Mouse (Mus musculus): ENCODE data around the gene Ptgdr2.

Ptgdr2 gene

GRCm38 (mm10) chr19:10930641-10931040 is 6.3 kb upstream of the Ptgdr2 start:
- DNase-seq (ENCODE audit: low read depth, low spot score), result no peak

- no peak for DNase-seq (ENCODE audit: low read depth, low spot score)
Observed at GRCm38 (mm10) chr19:10935029-10935428, 1.9 kb upstream of the Ptgdr2 start.

- no peak for DNase-seq (ENCODE audit: low read depth, low spot score)
Observed at GRCm38 (mm10) chr19:10936077-10936476, 883 bp upstream of the Ptgdr2 start.

GRCm38 (mm10) chr19:10938771-10939170 is 1.8 kb downstream of the Ptgdr2 start:
- DNase-seq (ENCODE audit: low read depth, low spot score), result no peak

GRCm38 (mm10) chr19:10940097-10940800 is 3.3 kb downstream of the Ptgdr2 start:
- DNase-seq (ENCODE audit: low read depth, low spot score), result peak; percentile 88

GRCm38 (mm10) chr19:10940801-10941457 is 4.0 kb downstream of the Ptgdr2 start:
- peak; percentile 64 for DNase-seq (ENCODE audit: low read depth, low spot score)

- DNase-seq (ENCODE audit: low read depth, low spot score), result no peak
Observed at GRCm38 (mm10) chr19:10943955-10944354, 7.0 kb downstream of the Ptgdr2 start.

GRCm38 (mm10) chr19:10946506-10946905 is 9.5 kb downstream of the Ptgdr2 start:
- no peak for DNase-seq (ENCODE audit: low read depth, low spot score)

- no peak for DNase-seq (ENCODE audit: low read depth, low spot score)
Observed at GRCm38 (mm10) chr19:10947219-10947618, 10.3 kb downstream of the Ptgdr2 start.

- DNase-seq (ENCODE audit: low read depth, low spot score), result no peak
Observed at GRCm38 (mm10) chr19:10948416-10948815, 11.5 kb downstream of the Ptgdr2 start.

- peak; percentile 99 for DNase-seq (ENCODE audit: low read depth, low spot score)
Observed at GRCm38 (mm10) chr19:10949112-10949511, 12.2 kb downstream of the Ptgdr2 start, which contains the start of gene Ccdc86. TSS of gene Ccdc86 (minus strand) at chr19:10949266.

- no peak for DNase-seq (ENCODE audit: low read depth, low spot score)
Observed at GRCm38 (mm10) chr19:10949558-10949957, 12.6 kb downstream of the Ptgdr2 start.

GRCm38 (mm10) chr19:10952021-10952939 is 15.3 kb downstream of the Ptgdr2 start:
- peak; percentile 56 for DNase-seq (ENCODE audit: low read depth, low spot score)

GRCm38 (mm10) chr19:10959085-10959977 is 22.4 kb downstream of the Ptgdr2 start:
- peak; percentile 84 for DNase-seq (ENCODE audit: low read depth, low spot score)

- no peak for DNase-seq (ENCODE audit: low read depth, low spot score)
Observed at GRCm38 (mm10) chr19:10959978-10960346, 23.0 kb downstream of the Ptgdr2 start.

GRCm38 (mm10) chr19:10965721-10966120 is 28.8 kb downstream of the Ptgdr2 start:
- no peak for DNase-seq (ENCODE audit: low read depth, low spot score)

GRCm38 (mm10) chr19:10968578-10968977 is 31.6 kb downstream of the Ptgdr2 start:
- DNase-seq (ENCODE audit: low read depth, low spot score), result no peak

- DNase-seq (ENCODE audit: low read depth, low spot score), result no peak
Observed at GRCm38 (mm10) chr19:10970457-10970856, 33.5 kb downstream of the Ptgdr2 start.

- DNase-seq (ENCODE audit: low read depth, low spot score), result no peak
Observed at GRCm38 (mm10) chr19:10972660-10973059, 35.7 kb downstream of the Ptgdr2 start.

GRCm38 (mm10) chr19:10973187-10973586 is 36.2 kb downstream of the Ptgdr2 start:
- DNase-seq (ENCODE audit: low read depth, low spot score), result peak; percentile 63

GRCm38 (mm10) chr19:10974238-10974865 is 37.4 kb downstream of the Ptgdr2 start, which contains the start of gene Ms4a10:
TSS of gene Ms4a10 (minus strand) at chr19:10974670.
- peak; percentile 41 for DNase-seq (ENCODE audit: low read depth, low spot score)
